Mouse (Mus musculus) neural tube, embryonic 12.5 days (tissue): ENCODE measurements around the gene Lhfpl4. TPM values are rescaled to one million over a fixed set of nuclear protein-coding genes. Genes with fewer than 3 reads are reported as not detected.
A peak's percentile ranks its signal among the peaks of the same experiment; 100 is the strongest.

ENCODE experiments used
- ATAC-seq: fragments of 200-750 bp; cut with Nextera tagmentation; 2 replicates; pipeline ENCODE4 v1.8.0; 2017; ENCODE audit warnings: low read depth, mild to moderate bottlenecking, moderate TSS enrichment, moderate library complexity; ENCODE audit not compliant: low FRiP score
- H3K27ac ChIP-seq: fragments of 300-500 bp; sonication (generic); 2 replicates; pipeline ENCODE4 v1.5.1; 2016
- H3K27me3 ChIP-seq: fragments of 300-500 bp; sonication (generic); replicated peaks from 2 replicates; pipeline ENCODE4 v1.6.1; 2016; ENCODE audit warnings: mild to moderate bottlenecking
- H3K36me3 ChIP-seq: fragments of 300-500 bp; sonication (generic); 2 replicates; pipeline ENCODE4 v1.6.1; 2016; ENCODE audit warnings: mild to moderate bottlenecking
- H3K4me1 ChIP-seq: fragments of 300-500 bp; sonication (generic); 2 replicates; pipeline ENCODE4 v1.6.1; 2016
- H3K4me2 ChIP-seq: fragments of 300-500 bp; sonication (generic); replicated peaks from 2 replicates; pipeline ENCODE4 v1.6.1; 2016; ENCODE audit warnings: mild to moderate bottlenecking
- H3K4me3 ChIP-seq: fragments of 300-500 bp; sonication (generic); 2 replicates; pipeline ENCODE4 v1.5.1; 2016
- H3K9ac ChIP-seq: fragments of 300-500 bp; sonication (generic); 2 replicates; pipeline ENCODE4 v1.6.1; 2016; ENCODE audit warnings: mild to moderate bottlenecking
- H3K9me3 ChIP-seq: fragments of 300-500 bp; sonication (generic); 2 replicates; pipeline ENCODE4 v1.6.1; 2016; ENCODE audit warnings: mild to moderate bottlenecking
- WGBS: fragments of 180-500 bp; shearing (Covaris S2); methylation state at CpG from one replicate; pipeline ENCODE4 v1.1.7; 2016; 5-methylcytosine and 5-hydroxymethylcytosine counted together
- polyA plus RNA-seq: library from polyadenylated mRNA; unstranded; fragments of >200 nt; fragmentation: Nextera tagmentation; extraction: Ambion mirVana; gene quantifications from 2 replicates; pipeline ENCODE4 v1.2.1, GENCODE M21; 2016

Lhfpl4 gene
- polyA plus RNA-seq, 1 experiment from 2014 or later, result 42.7 TPM

DNA sequence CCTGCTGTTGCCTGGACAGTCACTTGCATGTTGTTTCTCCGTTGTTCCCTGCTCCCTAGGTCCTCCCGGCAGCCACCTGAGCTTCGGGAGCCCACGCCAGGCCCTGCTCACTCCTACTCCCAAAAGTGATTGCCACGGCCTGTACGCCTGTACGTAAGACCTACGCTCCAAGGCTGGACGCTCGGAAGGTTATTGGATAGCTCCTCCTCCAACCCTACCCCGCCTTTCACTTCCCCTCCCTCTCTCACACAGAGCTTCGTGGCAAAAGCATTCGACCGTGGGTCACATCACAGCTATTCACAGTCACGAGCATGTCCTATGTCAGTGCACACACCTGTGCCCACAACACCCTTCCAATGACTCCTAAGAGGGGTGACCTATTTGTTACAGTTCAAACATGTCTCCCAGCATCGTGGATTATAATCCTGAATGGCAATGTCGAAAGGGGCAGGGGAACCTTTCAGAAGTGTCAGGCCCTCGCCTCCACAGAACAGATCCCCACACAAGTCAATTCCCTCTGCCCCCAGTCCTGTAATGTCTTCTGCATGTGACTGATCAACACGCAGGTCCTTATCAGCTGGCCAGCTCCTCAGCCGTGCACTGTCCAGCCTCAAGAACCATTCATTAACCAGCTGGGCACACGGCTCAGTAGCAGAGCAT, 10.2 kb downstream of the Lhfpl4 start:
- H3K9ac ChIP-seq, result no peak overlapping the region
- H3K27ac ChIP-seq, result no peak overlapping the region
- no peak for ATAC-seq
- H3K9me3 ChIP-seq, result no peaks in the 10 kb centered on the region
- H3K27me3 ChIP-seq, result no peaks in the 10 kb centered on the region
- H3K4me1 ChIP-seq, result no peaks in the 10 kb centered on the region
- no peak overlapping the region for H3K4me3 ChIP-seq
- no peak overlapping the region for H3K4me2 ChIP-seq
- peaks cover 8% of the 10 kb centered on the region for H3K36me3 ChIP-seq
- 87% methylated on average over 21 of the region's 21 CpGs for WGBS

- Histone ChIP-seq H3K27ac (no peak overlapping the region), H3K27me3 (no peaks in the 10 kb centered on the region), H3K4me1 (peaks cover 7% of the 10 kb centered on the region), H3K9ac (no peak overlapping the region), H3K4me3 (no peak overlapping the region), H3K4me2 (no peak overlapping the region), H3K36me3 (peaks cover 8% of the 10 kb centered on the region), H3K9me3 (no peaks in the 10 kb centered on the region)
- 77% methylated on average over 9 of the region's 9 CpGs for WGBS
- no peak for ATAC-seq
These were observed 11.0 kb downstream of the Lhfpl4 start for GRCm38 (mm10) chr6:113184163-113184562.

DNA sequence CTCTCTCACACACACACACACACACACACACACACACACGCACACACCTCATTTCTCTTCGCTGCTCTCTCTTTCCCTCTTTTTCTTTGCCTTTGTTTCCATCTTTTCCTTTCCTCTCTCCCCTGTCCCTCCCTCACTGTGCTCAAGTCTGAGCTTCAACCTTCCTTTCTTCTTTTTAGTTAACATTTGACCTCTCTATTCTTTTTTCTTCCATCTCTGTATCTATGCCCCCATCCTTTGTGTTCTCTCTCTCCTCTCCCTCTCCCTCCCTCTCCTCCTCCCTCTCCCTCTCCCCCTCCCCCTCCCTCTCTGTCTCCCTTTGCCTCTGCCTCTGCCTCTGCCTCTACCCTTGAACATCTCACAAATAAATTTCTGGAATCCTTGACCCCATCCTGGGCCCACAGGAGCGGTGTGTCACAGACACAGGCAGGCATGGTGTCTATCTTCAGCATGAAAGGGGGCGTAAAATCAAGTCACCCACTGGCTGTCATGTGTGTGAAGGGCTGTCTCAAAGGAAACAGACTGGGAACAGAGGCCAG, 15.9 kb downstream of the Lhfpl4 start:
- Histone ChIP-seq H3K9ac (peak overlapping the region; percentile 30; the same call in 1 of the 2 replicates), H3K27ac (no peak overlapping the region), H3K4me2 (peak overlapping the region; percentile 47), H3K4me3 (no peak overlapping the region), H3K4me1 (peaks cover 15% of the 10 kb centered on the region), H3K36me3 (peaks cover 13% of the 10 kb centered on the region; the same call in 1 of the 2 replicates), H3K27me3 (no peaks in the 10 kb centered on the region), H3K9me3 (no peaks in the 10 kb centered on the region)
- ATAC-seq, result peak; percentile 37; the same call in 1 of the 2 replicates
- WGBS, result 42% methylated on average over 4 of the region's 4 CpGs

DNA sequence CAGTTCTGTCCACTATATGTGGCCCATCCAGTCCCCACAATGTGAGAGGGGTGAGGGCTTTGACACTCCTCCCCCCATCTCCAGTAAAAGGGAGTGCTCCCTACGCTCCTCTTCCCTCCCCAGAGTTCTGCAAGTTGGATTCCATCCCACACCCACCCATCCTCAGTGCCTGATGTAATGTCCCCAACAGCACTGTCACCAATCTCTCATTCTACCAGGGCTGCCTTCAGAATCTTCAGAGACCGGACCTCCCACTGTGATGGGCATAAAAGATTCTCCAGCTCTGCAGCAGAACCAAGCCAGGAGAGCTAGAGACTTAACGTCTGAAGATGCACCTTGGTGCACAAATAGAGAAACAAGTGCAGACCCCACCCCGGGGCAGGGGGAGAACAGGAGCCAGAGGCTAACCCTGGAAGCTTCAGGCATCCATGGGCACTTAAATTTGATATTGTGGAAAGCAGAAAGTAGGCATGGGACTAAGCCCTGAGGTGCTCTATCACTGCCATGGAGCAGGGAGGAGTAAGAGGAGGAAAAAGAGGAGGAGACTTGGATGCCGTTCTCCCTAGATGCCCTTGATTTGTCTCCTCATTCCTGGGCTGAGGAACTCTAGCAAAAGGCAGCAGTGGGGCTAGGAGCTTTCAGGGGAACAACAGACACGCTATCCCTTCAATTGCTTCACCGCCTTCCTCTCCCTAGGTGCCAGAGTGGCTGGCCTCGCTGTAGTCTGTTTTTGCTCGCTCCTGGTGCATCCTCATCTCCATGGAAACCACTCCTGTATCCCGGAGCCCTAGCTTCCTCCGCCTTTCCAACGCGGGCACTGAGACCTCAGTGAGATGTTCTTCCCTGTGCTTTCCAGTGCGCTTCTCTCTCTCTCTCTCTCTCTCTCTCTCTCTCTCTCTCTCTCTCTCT, 16.6 kb downstream of the Lhfpl4 start:
- Histone ChIP-seq H3K4me1 (peaks cover 15% of the 10 kb centered on the region), H3K9ac (peak overlapping the region; percentile 26; the same call in 1 of the 2 replicates), H3K4me2 (peak overlapping the region; percentile 47), H3K36me3 (peaks cover 13% of the 10 kb centered on the region; the same call in 1 of the 2 replicates), H3K9me3 (no peaks in the 10 kb centered on the region), H3K27ac (no peak overlapping the region), H3K27me3 (no peaks in the 10 kb centered on the region), H3K4me3 (no peak overlapping the region)
- ATAC-seq, result peak; percentile 85
- whole genome bisulfite sequencing, result 23% methylated on average over 14 of the region's 14 CpGs

- H3K9ac ChIP-seq, result no peak overlapping the region
- peaks cover 15% of the 10 kb centered on the region for H3K4me1 ChIP-seq
- no peaks in the 10 kb centered on the region for H3K27me3 ChIP-seq
- H3K4me2 ChIP-seq, result no peak overlapping the region
- H3K4me3 ChIP-seq, result no peak overlapping the region
- no peak for ATAC-seq
- 77% methylated on average over 8 of the region's 8 CpGs for WGBS
- H3K9me3 ChIP-seq, result no peaks in the 10 kb centered on the region
- H3K27ac ChIP-seq, result no peak overlapping the region
- H3K36me3 ChIP-seq, result peaks cover 15% of the 10 kb centered on the region
These were observed 18.6 kb downstream of the Lhfpl4 start for GRCm38 (mm10) chr6:113176613-113177012.

- H3K27me3 ChIP-seq, result no peaks in the 10 kb centered on the region
- H3K4me3 ChIP-seq, result no peak overlapping the region
- peaks cover 23% of the 10 kb centered on the region for H3K36me3 ChIP-seq
- peaks cover 15% of the 10 kb centered on the region for H3K4me1 ChIP-seq
- no peak for ATAC-seq
- no peak overlapping the region for H3K4me2 ChIP-seq
- H3K9ac ChIP-seq, result no peak overlapping the region
- no peaks in the 10 kb centered on the region for H3K9me3 ChIP-seq
- H3K27ac ChIP-seq, result no peak overlapping the region
- 97% methylated on average over 3 of the region's 3 CpGs for WGBS
These were observed 19.7 kb downstream of the Lhfpl4 start for GRCm38 (mm10) chr6:113175469-113175868.

GRCm38 (mm10) chr6:113172568-113172967, 22.6 kb downstream of the Lhfpl4 start:
- H3K4me1 ChIP-seq, result no peaks in the 10 kb centered on the region
- no peaks in the 10 kb centered on the region for H3K27me3 ChIP-seq
- H3K9me3 ChIP-seq, result no peaks in the 10 kb centered on the region
- no peak overlapping the region for H3K27ac ChIP-seq
- WGBS, result 81% methylated on average over 1 of the region's 1 CpGs
- H3K4me2 ChIP-seq, result no peak overlapping the region
- no peak overlapping the region for H3K9ac ChIP-seq
- H3K4me3 ChIP-seq, result no peak overlapping the region
- H3K36me3 ChIP-seq, result peaks cover 23% of the 10 kb centered on the region
- no peak for ATAC-seq

GRCm38 (mm10) chr6:113172011-113172410, 23.2 kb downstream of the Lhfpl4 start:
- no peak for ATAC-seq
- Histone ChIP-seq H3K36me3 (peaks cover 23% of the 10 kb centered on the region), H3K9me3 (no peaks in the 10 kb centered on the region), H3K4me1 (no peaks in the 10 kb centered on the region), H3K27me3 (no peaks in the 10 kb centered on the region), H3K9ac (no peak overlapping the region), H3K4me3 (no peak overlapping the region), H3K4me2 (no peak overlapping the region), H3K27ac (no peak overlapping the region)

GRCm38 (mm10) chr6:113170651-113171050, 24.5 kb downstream of the Lhfpl4 start:
- H3K27me3 ChIP-seq, result no peaks in the 10 kb centered on the region
- peaks cover 16% of the 10 kb centered on the region for H3K36me3 ChIP-seq
- H3K4me2 ChIP-seq, result no peak overlapping the region
- H3K4me3 ChIP-seq, result no peak overlapping the region
- H3K9ac ChIP-seq, result no peak overlapping the region
- H3K4me1 ChIP-seq, result no peaks in the 10 kb centered on the region
- no peak overlapping the region for H3K27ac ChIP-seq
- H3K9me3 ChIP-seq, result no peaks in the 10 kb centered on the region
- no peak for ATAC-seq
- 93% methylated on average over 8 of the region's 8 CpGs for WGBS

DNA sequence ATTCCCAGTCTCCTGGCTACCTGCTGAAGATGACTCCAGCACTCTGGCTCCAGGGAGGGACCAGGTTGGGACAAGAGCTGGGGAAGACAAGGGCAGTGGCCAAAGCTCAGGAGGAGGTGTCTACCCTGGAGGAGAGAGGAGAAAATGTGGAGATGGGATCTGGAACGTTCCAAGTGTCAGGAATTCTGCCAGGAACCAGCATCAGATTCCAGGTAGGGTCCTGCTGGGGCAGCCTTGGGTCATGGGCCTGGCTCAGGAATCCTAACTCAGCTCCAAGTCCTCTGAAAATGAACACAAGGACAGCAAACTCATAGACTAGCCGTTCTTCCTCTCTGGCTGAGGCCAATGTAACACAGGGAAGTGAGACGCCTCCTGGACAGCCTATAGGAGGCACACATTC, 25.3 kb downstream of the Lhfpl4 start:
- Histone ChIP-seq H3K9me3 (no peaks in the 10 kb centered on the region), H3K4me1 (no peaks in the 10 kb centered on the region), H3K4me3 (no peak overlapping the region), H3K27ac (no peak overlapping the region), H3K9ac (no peak overlapping the region), H3K4me2 (no peak overlapping the region), H3K27me3 (no peaks in the 10 kb centered on the region), H3K36me3 (peaks cover 10% of the 10 kb centered on the region)
- no peak for ATAC-seq
- WGBS, result 84% methylated on average over 3 of the region's 3 CpGs

DNA sequence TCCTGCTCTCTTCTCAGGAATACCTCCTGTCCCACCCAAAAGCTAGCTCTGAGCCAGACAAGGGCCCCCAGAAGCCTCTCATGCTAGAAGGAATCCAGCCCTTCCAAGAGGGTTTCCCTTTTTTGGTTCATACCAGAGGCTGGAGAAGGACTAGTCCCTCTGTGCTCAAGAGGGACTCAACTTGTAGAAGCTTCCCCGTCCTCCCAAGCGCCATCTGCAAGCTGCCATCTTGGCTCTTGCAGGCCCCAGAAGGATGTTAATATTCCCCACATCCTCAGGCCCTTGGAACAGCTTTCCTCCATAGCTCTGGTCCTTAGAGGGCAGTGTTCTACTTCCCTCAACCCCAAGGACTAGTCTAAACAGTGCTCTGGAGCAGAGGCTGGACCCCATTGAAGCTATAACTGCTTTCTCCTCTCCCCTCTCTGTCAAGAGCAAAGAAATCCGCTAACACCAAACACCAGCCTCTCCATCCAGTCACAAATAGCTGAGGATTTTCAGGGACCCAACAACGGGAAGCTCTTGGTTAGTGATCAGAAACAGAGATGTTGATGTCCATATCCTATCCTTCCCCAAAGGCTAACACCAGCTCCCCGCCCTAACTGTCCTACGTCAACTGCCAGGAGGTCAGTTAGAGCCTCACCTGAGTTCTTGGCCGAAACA, 26.7 kb downstream of the Lhfpl4 start:
- Histone ChIP-seq H3K9me3 (no peaks in the 10 kb centered on the region), H3K4me2 (no peak overlapping the region), H3K4me1 (no peaks in the 10 kb centered on the region), H3K9ac (no peak overlapping the region), H3K4me3 (no peak overlapping the region), H3K27me3 (no peaks in the 10 kb centered on the region), H3K36me3 (peaks cover 10% of the 10 kb centered on the region), H3K27ac (no peak overlapping the region)
- ATAC-seq, result no peak
- WGBS, result 90% methylated on average over 7 of the region's 7 CpGs

DNA sequence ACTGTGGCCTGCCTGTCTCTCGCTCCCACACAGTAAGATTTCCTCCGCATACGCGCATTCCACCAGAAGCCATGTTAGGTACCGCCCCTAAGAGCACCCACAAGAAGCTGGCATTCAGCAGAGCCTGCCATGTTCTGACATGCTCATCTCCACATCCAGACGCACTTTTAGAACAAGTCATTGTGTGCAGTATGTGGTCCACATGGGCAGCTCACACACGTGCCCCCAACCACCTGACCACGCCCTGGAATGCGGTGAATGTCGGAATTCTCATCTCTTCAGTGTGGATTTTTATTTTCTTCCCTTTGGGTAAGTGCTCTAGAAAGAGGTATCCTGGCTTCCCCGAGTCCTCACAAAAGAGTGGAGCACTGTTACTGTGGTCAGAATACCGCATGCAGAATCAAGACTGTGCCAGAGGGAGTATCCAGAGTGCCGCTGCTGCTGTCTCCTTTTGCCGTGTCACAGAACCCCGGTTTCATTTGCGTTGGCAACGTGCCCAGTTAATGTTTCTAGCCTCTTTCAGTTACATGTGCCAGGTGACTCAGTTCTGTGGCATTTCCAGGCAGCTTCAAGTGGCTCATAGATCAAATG, 28.4 kb downstream of the Lhfpl4 start:
- 78% methylated on average over 17 of the region's 17 CpGs for WGBS
- Histone ChIP-seq H3K36me3 (peaks cover 9% of the 10 kb centered on the region), H3K4me1 (no peaks in the 10 kb centered on the region), H3K4me2 (no peak overlapping the region), H3K27me3 (no peaks in the 10 kb centered on the region), H3K4me3 (no peak overlapping the region), H3K27ac (no peak overlapping the region), H3K9me3 (no peaks in the 10 kb centered on the region), H3K9ac (no peak overlapping the region)
- ATAC-seq, result no peak
